ENCODE assay signal across 9 mouse cellular contexts in genomic region chr5:88542651-88543282, GRCm38 (mm10). TPM values are rescaled to one million over a fixed set of nuclear protein-coding genes. Genes with fewer than 3 reads are reported as not detected.
A peak's percentile ranks its signal among the peaks of the same experiment; 100 is the strongest.
DNase-seq lines count a peak whose midpoint lies in the region; ATAC-seq and TF ChIP-seq lines count a peak whose summit lies in the region.
"Had no signal": no experiment of that assay in that cellular context is flagged by ENCODE, and none has a peak within 500 bp of the region (broad histone marks: within the 10 kb centered on the region; RNA-seq: fewer than 3 reads in every experiment).

No protein-coding gene starts in this region.

- H3K4me1 ChIP-seq in heart, adult 2 months (ENCODE audit: control insufficient read depth, insufficient read depth, low read length), result no peaks in the 10 kb centered on the region; the same call in 1 of the 2 replicates
- no peaks in the 10 kb centered on the region for H3K4me1 ChIP-seq in heart, embryonic 11.5 days (ENCODE audit: control insufficient read depth, insufficient read depth, low read length)
- H3K4me1 ChIP-seq in hindbrain, postnatal 0 days (ENCODE audit: insufficient read depth, low read length), result no peaks in the 10 kb centered on the region

- peak in 1 of 2 experiments; percentile 24 for DNase-seq in heart, adult 2 months
- DNase-seq in 3134 (ENCODE audit: extremely low read depth, insufficient read length, low spot score), result peak; percentile 33
- DNase-seq in MEL-GATA-1-ER (ENCODE audit: extremely low read depth, low read depth), result peak; percentile 23
- peak; percentile 39 for DNase-seq in embryo, embryonic 9.5 days (ENCODE audit: extremely low spot score)
- DNase-seq in hindbrain, postnatal 0 days (ENCODE audit: low spot score), result peak; percentile 65
- peak; percentile 67 for DNase-seq in lung, postnatal 14 days
- peak; percentile 58 for DNase-seq in thymus, postnatal 4 days

- intact Hi-C loops in heart, adult 2 months (cut with DNase I), result no loop called here

- TF ChIP-seq POLR2A in heart, adult 2 months (IDR thresholded peaks at IDR 0.05; ENCODE audit: insufficient read depth, low read depth, low read length), result no peak

- H3K4me2 ChIP-seq in heart, embryonic 11.5 days, result no peak overlapping the region
- no peak overlapping the region for H3K4me2 ChIP-seq in hindbrain, postnatal 0 days (ENCODE audit: low read depth, low read length)

- no peaks in the 10 kb centered on the region for H3K9me3 ChIP-seq in heart, embryonic 11.5 days (replicated peaks; ENCODE audit: control insufficient read depth, low read length)
- no peaks in the 10 kb centered on the region for H3K9me3 ChIP-seq in hindbrain, postnatal 0 days (ENCODE audit: low read length)

- no peak for ATAC-seq in heart, embryonic 11.5 days (replicated peaks; ENCODE audit: insufficient number of reproducible peaks, low FRiP score, low TSS enrichment)
- ATAC-seq in hindbrain, postnatal 0 days, result peak; percentile 75; the same call in 1 of the 2 replicates

- TF ChIP-seq EP300 in heart, adult 2 months (IDR thresholded peaks at IDR 0.05; ENCODE audit: insufficient read depth, low read depth, low read length), result no peak

- no peaks in the 10 kb centered on the region for H3K36me3 ChIP-seq in heart, adult 2 months (ENCODE audit: control insufficient read depth, insufficient read depth, low read length)
- H3K36me3 ChIP-seq in heart, embryonic 11.5 days (ENCODE audit: control insufficient read depth, insufficient read depth, low read length), result no peaks in the 10 kb centered on the region
- no peaks in the 10 kb centered on the region for H3K36me3 ChIP-seq in hindbrain, postnatal 0 days (ENCODE audit: insufficient read depth, low read length)

- H3K27me3 ChIP-seq in heart, adult 2 months (ENCODE audit: control insufficient read depth, insufficient read depth, low read length), result no peaks in the 10 kb centered on the region
- no peaks in the 10 kb centered on the region for H3K27me3 ChIP-seq in heart, embryonic 11.5 days (ENCODE audit: control insufficient read depth, insufficient read depth, low read length)
- H3K27me3 ChIP-seq in hindbrain, postnatal 0 days (ENCODE audit: insufficient read depth, low read length), result no peaks in the 10 kb centered on the region

- no peak overlapping the region for H3K4me3 ChIP-seq in heart, adult 2 months
- H3K4me3 ChIP-seq in heart, embryonic 11.5 days (ENCODE audit: low read depth, low read length), result no peak overlapping the region
- H3K4me3 ChIP-seq in hindbrain, postnatal 0 days (ENCODE audit: low read length), result no peak overlapping the region

- H3K27ac ChIP-seq in heart, adult 2 months, result no peak overlapping the region
- H3K27ac ChIP-seq in heart, embryonic 11.5 days (ENCODE audit: low read depth, low read length), result no peak overlapping the region
- H3K27ac ChIP-seq in hindbrain, postnatal 0 days, result no peak overlapping the region

- H3K9ac ChIP-seq in heart, adult 2 months (ENCODE audit: low read depth, low read length), result no peak overlapping the region
- H3K9ac ChIP-seq in heart, embryonic 11.5 days (ENCODE audit: low read depth, low read length), result no peak overlapping the region
- no peak overlapping the region for H3K9ac ChIP-seq in hindbrain, postnatal 0 days (replicated peaks; ENCODE audit: low read length)

- no peaks in the 10 kb centered on the region for H3K79me2 ChIP-seq in heart, adult 2 months (replicated peaks; ENCODE audit: control insufficient read depth, insufficient read depth, low read length)

- 49% methylated on average over 5 of the region's 5 CpGs for WGBS in heart, adult 2 months
- WGBS in heart, embryonic 11.5 days (ENCODE audit: insufficient replicate concordance), result 59% methylated on average over 5 of the region's 5 CpGs
- WGBS in hindbrain, postnatal 0 days, result 57% methylated on average over 5 of the region's 5 CpGs

- peak; percentile 87 for TF ChIP-seq CTCF in heart, adult 2 months (IDR thresholded peaks at IDR 0.05)
- TF ChIP-seq CTCF in hindbrain, postnatal 0 days (IDR thresholded peaks at IDR 0.05; ENCODE audit: low read depth), result peak; percentile 72

RNA-seq across cellular contexts. Expression of gene Utp3, which starts 11.5 kb away (rescaled TPM):
- total RNA-seq in heart, adult 2 months (2021), result 10 to 100 TPM; 19.9 to 22.7 TPM
- 6.9 and 8.8 TPM in 2 replicates for polyA plus RNA-seq in heart, adult 2 months (2012; rRNA removed)
- polyA plus RNA-seq in heart, embryonic 11.5 days (2014; fragmentation: Nextera tagmentation; extraction: Ambion mirVana), result 52.7 and 55.6 TPM in 2 replicates
- total RNA-seq in hindbrain, postnatal 0 days (2014; rRNA removed), result 8.5 and 11.3 TPM in 2 replicates
- 51.8 and 55.5 TPM in 2 replicates for polyA plus RNA-seq in hindbrain, postnatal 0 days (2015; fragmentation: Nextera tagmentation; extraction: Ambion mirVana)

RNA-seq across cellular contexts. Expression of gene Jchain, which starts 15.1 kb away (rescaled TPM):
- total RNA-seq in heart, adult 2 months (2021), result under 1 TPM; 0.36 to 0.39 TPM
- 3.1 and 3.9 TPM in 2 replicates for polyA plus RNA-seq in heart, adult 2 months (2012; rRNA removed)
- 0.21 TPM in 1 of 2 replicates, not detected in the other for polyA plus RNA-seq in heart, embryonic 11.5 days (2014; fragmentation: Nextera tagmentation; extraction: Ambion mirVana)
- 0.36 and 0.99 TPM in 2 replicates for total RNA-seq in hindbrain, postnatal 0 days (2014; rRNA removed)
- 0.29 and 0.45 TPM in 2 replicates for polyA plus RNA-seq in hindbrain, postnatal 0 days (2015; fragmentation: Nextera tagmentation; extraction: Ambion mirVana)

RNA-seq across cellular contexts. Expression of gene Rufy3, which starts 22.1 kb away (rescaled TPM):
- total RNA-seq in heart, adult 2 months (2021), result 10 to 100 TPM; 11.6 to 13.3 TPM
- 4.7 and 7.2 TPM in 2 replicates for polyA plus RNA-seq in heart, adult 2 months (2012; rRNA removed)
- 13.0 and 15.0 TPM in 2 replicates for polyA plus RNA-seq in heart, embryonic 11.5 days (2014; fragmentation: Nextera tagmentation; extraction: Ambion mirVana)
- 169 and 191 TPM in 2 replicates for total RNA-seq in hindbrain, postnatal 0 days (2014; rRNA removed)
- 197 and 210 TPM in 2 replicates for polyA plus RNA-seq in hindbrain, postnatal 0 days (2015; fragmentation: Nextera tagmentation; extraction: Ambion mirVana)

RNA-seq across cellular contexts. Expression of gene Enam, which starts 55.0 kb away (rescaled TPM):
- not detected for total RNA-seq in heart, adult 2 months (2021)
- polyA plus RNA-seq in heart, adult 2 months (2012; rRNA removed), result not detected in 2 replicates
- polyA plus RNA-seq in heart, embryonic 11.5 days (2014; fragmentation: Nextera tagmentation; extraction: Ambion mirVana), result not detected in 2 replicates
- total RNA-seq in hindbrain, postnatal 0 days (2014; rRNA removed), result not detected in 2 replicates
- not detected in 2 replicates for polyA plus RNA-seq in hindbrain, postnatal 0 days (2015; fragmentation: Nextera tagmentation; extraction: Ambion mirVana)
- total RNA-seq: layer of hippocampus, adult 18-20 months had no signal

Comparison
In these comparisons a context has a peak if more than half of its experiments do, and no peak if none do; other contexts are left out.
1. RNA of gene Rufy3, which starts 22.1 kb away (polyA plus RNA-seq): 197 to 210 TPM in hindbrain, postnatal 0 days; 13.0 to 15.0 TPM in heart, embryonic 11.5 days and 4.7 to 7.2 TPM in heart, adult 2 months; every median in the first group is over 10 times any median in the second.